Mouse (Mus musculus): Measurements from ENCODE around the gene Cox19. TPM values are rescaled to one million over a fixed set of nuclear protein-coding genes. Genes with fewer than 3 reads are reported as not detected.

Gene Cox19
- polyA plus RNA-seq, 1 experiment from 2014 or later: 72.6 TPM

DNA sequence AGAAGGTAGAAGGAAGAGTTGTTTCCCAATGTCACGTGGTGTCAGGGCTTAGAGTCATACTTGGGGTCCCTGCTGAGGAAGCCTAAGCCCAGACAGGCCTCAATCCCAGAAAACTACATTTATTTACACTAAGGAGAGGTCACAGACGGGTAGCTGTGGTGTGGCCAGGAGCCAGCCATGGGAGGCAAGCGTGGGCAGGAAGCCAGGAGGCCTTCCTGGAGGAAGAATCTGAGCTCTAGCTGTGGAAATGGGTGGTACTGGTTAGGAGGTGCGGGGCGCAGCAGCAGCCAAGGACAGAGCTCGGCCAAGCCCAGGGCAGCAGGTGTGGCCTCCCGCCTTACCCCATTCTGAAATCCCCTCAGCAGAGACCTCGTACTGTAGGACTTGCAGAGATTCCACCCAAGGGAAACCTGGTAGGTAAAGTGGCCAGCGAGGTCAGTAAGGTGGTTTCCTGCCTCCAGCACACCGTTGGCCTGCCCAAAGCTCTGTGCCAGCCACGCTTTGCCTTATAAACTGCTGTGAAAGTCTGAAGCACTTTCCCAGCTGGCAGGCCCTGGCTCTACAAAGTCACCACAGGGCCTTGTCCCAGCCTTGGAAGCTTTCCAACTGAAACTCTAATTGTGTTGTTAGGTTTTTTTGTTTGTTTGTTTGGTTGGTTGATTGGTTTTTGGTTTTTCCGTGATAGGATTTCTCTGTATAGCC lies 36.1 kb downstream of the Cox19 start:
- Histone ChIP-seq H3K4me1 (replicated peaks) (no peaks in the 10 kb centered on the region), H3K27me3 (replicated peaks) (peaks cover 17% of the 10 kb centered on the region), H3K27ac (ENCODE audit: poor library complexity, severe bottlenecking) (no peak overlapping the region), H3K36me3 (no peaks in the 10 kb centered on the region), H3K9ac (no peak overlapping the region), H3K4me2 (no peak overlapping the region), H3K9me3 (replicated peaks) (no peaks in the 10 kb centered on the region), H3K4me3 (no peak overlapping the region)
- 71% methylated on average over 12 of the region's 12 CpGs for WGBS
- ATAC-seq (ENCODE audit: insufficient number of reproducible peaks, low FRiP score): no peak

DNA sequence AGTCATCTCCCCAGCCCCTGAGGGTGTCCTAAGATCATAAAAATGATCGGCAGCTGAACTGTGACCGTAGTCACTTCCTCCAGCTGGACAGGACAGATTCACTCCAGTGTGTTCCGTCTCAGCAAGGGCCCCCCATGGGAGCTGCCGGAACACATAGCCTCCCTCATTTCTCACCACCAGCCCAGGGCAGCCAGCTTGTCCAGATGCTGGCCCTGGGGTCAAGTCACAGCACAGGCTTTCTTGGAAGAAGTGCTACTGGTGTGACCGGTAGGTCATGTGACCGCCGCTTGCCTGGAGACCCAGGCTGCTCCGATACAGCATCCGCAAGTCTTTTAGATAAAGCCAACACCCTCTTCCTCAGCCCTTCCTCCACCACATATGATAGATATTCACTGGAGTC lies 37.7 kb downstream of the Cox19 start:
- no peaks in the 10 kb centered on the region for H3K4me1 ChIP-seq (replicated peaks)
- H3K4me3 ChIP-seq: no peak overlapping the region
- H3K27me3 ChIP-seq (replicated peaks): peaks cover 11% of the 10 kb centered on the region
- H3K27ac ChIP-seq (ENCODE audit: poor library complexity, severe bottlenecking): no peak overlapping the region
- H3K9me3 ChIP-seq (replicated peaks): no peaks in the 10 kb centered on the region
- no peak overlapping the region for H3K4me2 ChIP-seq
- WGBS: 82% methylated on average over 9 of the region's 9 CpGs
- H3K9ac ChIP-seq: no peak overlapping the region
- no peak for ATAC-seq (ENCODE audit: insufficient number of reproducible peaks, low FRiP score)
- H3K36me3 ChIP-seq: no peaks in the 10 kb centered on the region

DNA sequence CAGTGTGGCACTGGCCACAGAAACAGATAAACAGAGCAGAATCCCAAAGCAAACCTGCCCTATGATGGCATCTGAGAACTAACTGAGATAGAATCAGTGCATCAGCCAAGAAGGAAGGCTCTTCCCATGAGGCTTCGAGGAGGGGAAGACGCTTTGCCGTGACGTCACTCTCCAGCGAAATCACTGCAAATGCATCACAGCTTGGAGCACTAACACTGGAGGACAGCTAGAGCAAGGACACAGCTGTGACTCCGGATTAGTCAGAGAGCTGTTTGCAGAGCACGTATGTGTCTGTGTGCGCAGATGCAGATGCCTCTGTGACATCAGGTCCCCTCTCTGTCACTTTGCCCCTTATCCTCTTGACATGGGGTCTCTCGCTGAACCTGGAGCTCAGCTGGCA lies 39.4 kb downstream of the Cox19 start:
- Histone ChIP-seq H3K4me2 (no peak overlapping the region), H3K27me3 (replicated peaks) (no peaks in the 10 kb centered on the region), H3K9me3 (replicated peaks) (no peaks in the 10 kb centered on the region), H3K36me3 (no peaks in the 10 kb centered on the region), H3K9ac (no peak overlapping the region), H3K4me3 (no peak overlapping the region), H3K4me1 (replicated peaks) (no peaks in the 10 kb centered on the region), H3K27ac (ENCODE audit: poor library complexity, severe bottlenecking) (no peak overlapping the region)
- WGBS: 83% methylated on average over 9 of the region's 9 CpGs
- ATAC-seq (ENCODE audit: insufficient number of reproducible peaks, low FRiP score): no peak

DNA sequence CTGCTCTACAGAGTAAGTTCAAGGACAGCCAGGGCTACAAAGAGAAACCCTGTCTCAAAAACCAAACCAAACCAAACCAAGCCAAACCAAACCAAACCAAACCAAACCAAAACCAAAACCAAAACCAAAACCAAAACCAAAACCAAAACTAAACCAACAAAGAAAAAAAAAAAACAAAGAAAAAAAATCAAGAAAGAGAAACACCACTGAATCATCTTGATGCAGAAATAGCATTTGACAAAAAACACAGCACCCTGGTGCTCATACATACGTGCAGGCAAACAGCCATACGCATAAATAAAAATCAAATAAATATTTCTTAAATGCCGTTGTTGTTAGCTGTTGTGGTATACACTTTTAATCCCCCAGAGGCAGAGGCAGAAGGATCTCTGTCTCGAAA lies 40.7 kb downstream of the Cox19 start:
- Histone ChIP-seq H3K9me3 (replicated peaks) (no peaks in the 10 kb centered on the region), H3K9ac (no peak overlapping the region), H3K4me1 (replicated peaks) (no peaks in the 10 kb centered on the region), H3K27ac (ENCODE audit: poor library complexity, severe bottlenecking) (no peak overlapping the region), H3K4me2 (no peak overlapping the region), H3K4me3 (no peak overlapping the region), H3K36me3 (no peaks in the 10 kb centered on the region), H3K27me3 (replicated peaks) (no peaks in the 10 kb centered on the region)
- no peak for ATAC-seq (ENCODE audit: insufficient number of reproducible peaks, low FRiP score)
- WGBS: 83% methylated on average over 4 of the region's 4 CpGs

DNA sequence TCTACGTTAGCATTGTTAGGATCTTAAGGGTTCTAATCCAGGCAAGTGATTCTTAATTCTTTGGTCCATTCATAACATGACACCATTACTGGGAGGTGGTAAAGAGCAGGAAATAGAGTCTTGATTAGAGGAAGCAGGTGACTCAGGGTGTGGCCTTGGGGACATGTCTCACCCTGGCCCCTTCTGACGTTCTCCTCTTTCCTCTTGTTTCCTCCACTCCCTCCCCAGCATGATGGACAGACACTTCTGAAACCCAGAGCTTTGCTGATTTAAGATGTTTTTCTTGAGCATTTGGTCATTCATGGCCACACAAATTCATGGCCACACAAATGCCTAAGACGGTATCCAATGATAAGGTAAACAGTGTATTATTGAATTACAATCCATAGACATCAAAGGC lies 41.3 kb downstream of the Cox19 start:
- no peak overlapping the region for H3K9ac ChIP-seq
- H3K9me3 ChIP-seq (replicated peaks): no peaks in the 10 kb centered on the region
- H3K27ac ChIP-seq (ENCODE audit: poor library complexity, severe bottlenecking): no peak overlapping the region
- H3K4me3 ChIP-seq: no peak overlapping the region
- ATAC-seq (ENCODE audit: insufficient number of reproducible peaks, low FRiP score): no peak
- H3K36me3 ChIP-seq: no peaks in the 10 kb centered on the region
- H3K4me2 ChIP-seq: no peak overlapping the region
- no peaks in the 10 kb centered on the region for H3K4me1 ChIP-seq (replicated peaks)
- 70% methylated on average over 3 of the region's 3 CpGs for WGBS
- 0 out of 2 replicates have a peak, but pooled peaks cover 1% of the 10 kb centered on the region for H3K27me3 ChIP-seq (replicated peaks)

DNA sequence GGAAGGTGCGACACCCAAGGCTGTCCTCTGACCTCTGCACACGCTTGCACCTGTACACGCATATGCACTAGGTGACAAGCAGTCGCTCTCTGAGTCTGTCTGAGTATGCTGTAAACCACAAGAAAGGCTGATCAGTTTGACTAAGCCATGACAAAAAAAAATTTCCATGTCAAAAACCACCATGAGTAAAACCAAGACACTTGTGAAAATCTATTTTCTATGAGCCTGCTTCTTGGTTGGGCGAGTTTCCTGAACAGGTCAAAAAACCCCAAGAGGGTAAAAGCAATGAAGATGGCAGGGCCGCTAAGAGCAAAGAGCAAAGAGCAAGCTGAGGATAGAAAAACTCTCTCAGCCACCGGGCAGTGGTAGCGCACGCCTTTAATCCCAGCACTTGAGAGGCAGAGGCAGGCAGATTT lies 47.6 kb downstream of the Cox19 start:
- 81% methylated on average over 9 of the region's 9 CpGs for WGBS
- Histone ChIP-seq H3K4me1 (replicated peaks) (0 out of 2 replicates have a peak, but pooled peaks cover 3% of the 10 kb centered on the region), H3K9me3 (replicated peaks) (no peaks in the 10 kb centered on the region), H3K27me3 (replicated peaks) (peaks cover 14% of the 10 kb centered on the region), H3K4me3 (no peak overlapping the region), H3K9ac (no peak overlapping the region), H3K4me2 (no peak overlapping the region), H3K36me3 (no peaks in the 10 kb centered on the region), H3K27ac (ENCODE audit: poor library complexity, severe bottlenecking) (no peak overlapping the region)
- no peak for ATAC-seq (ENCODE audit: insufficient number of reproducible peaks, low FRiP score)

DNA sequence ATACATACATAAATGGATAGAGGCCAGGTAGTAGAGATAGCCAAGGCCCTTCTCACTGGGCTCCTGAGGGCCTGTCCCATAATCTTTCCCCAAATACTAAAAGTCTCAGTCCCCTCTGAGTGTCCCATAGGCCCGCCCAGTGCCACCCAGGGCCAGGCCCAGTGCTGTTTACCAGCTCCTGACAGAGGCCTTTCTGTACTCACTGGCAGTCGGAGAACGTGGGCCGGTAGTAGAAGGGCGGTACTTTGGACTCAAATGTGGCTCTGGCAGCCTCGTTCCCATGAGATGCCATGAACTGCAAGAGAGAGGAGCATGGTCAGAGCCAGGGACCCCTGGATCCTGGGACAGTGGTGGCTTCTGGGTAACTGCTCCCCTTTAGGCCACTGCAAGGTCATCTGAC lies 49.1 kb downstream of the Cox19 start:
- no peak overlapping the region for H3K4me3 ChIP-seq
- peaks cover 21% of the 10 kb centered on the region for H3K27me3 ChIP-seq (replicated peaks)
- H3K9me3 ChIP-seq (replicated peaks): no peaks in the 10 kb centered on the region
- 73% methylated on average over 6 of the region's 6 CpGs for WGBS
- H3K4me2 ChIP-seq: no peak overlapping the region
- 0 out of 2 replicates have a peak, but pooled peaks cover 3% of the 10 kb centered on the region for H3K4me1 ChIP-seq (replicated peaks)
- H3K27ac ChIP-seq (ENCODE audit: poor library complexity, severe bottlenecking): no peak overlapping the region
- no peak for ATAC-seq (ENCODE audit: insufficient number of reproducible peaks, low FRiP score)
- no peaks in the 10 kb centered on the region for H3K36me3 ChIP-seq
- no peak overlapping the region for H3K9ac ChIP-seq

DNA sequence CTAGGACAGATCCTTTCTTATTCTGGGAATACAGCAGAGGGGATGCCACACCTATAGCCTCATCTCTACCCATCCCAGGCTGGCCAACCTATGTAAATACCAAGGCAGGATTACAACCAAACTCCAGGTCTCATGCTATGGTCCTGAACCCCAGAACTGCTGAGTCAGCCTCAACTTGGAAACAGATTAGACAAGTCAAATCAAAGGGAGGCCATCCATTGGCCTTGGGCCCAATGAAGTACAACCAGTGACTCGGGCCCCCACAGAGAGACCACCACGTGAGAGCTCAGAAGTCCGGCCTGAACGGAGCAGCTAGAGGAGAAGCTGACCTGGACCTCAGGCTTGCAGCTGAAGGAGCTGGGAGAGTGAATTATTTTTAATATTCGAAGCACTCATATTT lies 53.5 kb downstream of the Cox19 start:
- Histone ChIP-seq H3K4me2 (no peak overlapping the region), H3K36me3 (no peaks in the 10 kb centered on the region), H3K9ac (no peak overlapping the region), H3K4me3 (no peak overlapping the region), H3K4me1 (replicated peaks) (0 out of 2 replicates have a peak, but pooled peaks cover 3% of the 10 kb centered on the region), H3K27me3 (replicated peaks) (peaks cover 17% of the 10 kb centered on the region), H3K27ac (ENCODE audit: poor library complexity, severe bottlenecking) (no peak overlapping the region), H3K9me3 (replicated peaks) (no peaks in the 10 kb centered on the region)
- 87% methylated on average over 5 of the region's 5 CpGs for WGBS
- no peak for ATAC-seq (ENCODE audit: insufficient number of reproducible peaks, low FRiP score)

DNA sequence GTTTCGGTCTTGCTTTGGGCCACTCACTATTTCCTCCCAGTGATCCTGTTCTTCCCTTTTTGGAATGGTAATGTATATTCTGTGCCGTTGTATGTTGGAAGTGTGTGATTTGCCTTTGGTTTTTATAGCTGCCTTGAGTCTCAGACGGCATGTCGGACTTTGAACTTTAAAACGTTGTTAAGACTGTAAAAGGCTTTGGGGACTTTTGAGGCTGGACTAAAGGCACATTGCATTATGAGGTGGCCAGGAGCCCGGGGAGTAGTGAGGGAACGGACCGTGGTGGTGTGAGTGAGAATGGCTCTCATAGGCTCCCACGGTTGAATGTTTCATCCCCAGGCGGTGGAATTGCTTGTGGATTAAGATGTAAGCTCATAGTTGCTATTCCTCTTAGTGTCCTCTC lies 54.1 kb downstream of the Cox19 start:
- Histone ChIP-seq H3K27ac (ENCODE audit: poor library complexity, severe bottlenecking) (no peak overlapping the region), H3K9ac (no peak overlapping the region), H3K4me3 (no peak overlapping the region), H3K36me3 (no peaks in the 10 kb centered on the region), H3K9me3 (replicated peaks) (no peaks in the 10 kb centered on the region), H3K27me3 (replicated peaks) (peaks cover 17% of the 10 kb centered on the region), H3K4me2 (no peak overlapping the region), H3K4me1 (replicated peaks) (0 out of 2 replicates have a peak, but pooled peaks cover 3% of the 10 kb centered on the region)
- no peak for ATAC-seq (ENCODE audit: insufficient number of reproducible peaks, low FRiP score)
- 84% methylated on average over 10 of the region's 10 CpGs for WGBS

DNA sequence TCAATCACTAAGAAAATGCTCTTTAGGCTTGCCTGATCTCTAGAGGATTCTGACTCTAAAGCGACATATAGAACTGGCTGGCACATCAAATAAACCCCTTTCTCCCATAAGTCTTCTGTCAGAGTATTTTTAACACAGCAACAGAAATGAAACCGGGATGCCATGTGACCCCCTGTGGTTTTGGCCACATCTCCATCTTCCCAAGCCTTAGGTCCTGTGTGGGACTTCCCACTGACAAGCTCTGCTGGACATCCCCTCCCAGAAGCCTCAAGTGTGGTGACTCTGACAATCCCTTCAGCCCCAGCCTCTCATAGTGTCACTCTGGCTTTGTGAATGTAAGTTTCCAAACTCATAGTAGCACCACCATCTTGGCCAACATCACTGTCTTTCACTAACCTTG lies 57.1 kb downstream of the Cox19 start:
- H3K4me2 ChIP-seq: no peak overlapping the region
- H3K27me3 ChIP-seq (replicated peaks): peaks cover 10% of the 10 kb centered on the region; the same call in 1 of the 2 replicates
- H3K4me3 ChIP-seq: no peak overlapping the region
- H3K9me3 ChIP-seq (replicated peaks): no peaks in the 10 kb centered on the region
- ATAC-seq (ENCODE audit: insufficient number of reproducible peaks, low FRiP score): no peak
- no peak overlapping the region for H3K27ac ChIP-seq (ENCODE audit: poor library complexity, severe bottlenecking)
- no peak overlapping the region for H3K9ac ChIP-seq
- WGBS: 67% methylated on average over 2 of the region's 2 CpGs
- no peaks in the 10 kb centered on the region for H3K36me3 ChIP-seq
- H3K4me1 ChIP-seq (replicated peaks): no peaks in the 10 kb centered on the region

DNA sequence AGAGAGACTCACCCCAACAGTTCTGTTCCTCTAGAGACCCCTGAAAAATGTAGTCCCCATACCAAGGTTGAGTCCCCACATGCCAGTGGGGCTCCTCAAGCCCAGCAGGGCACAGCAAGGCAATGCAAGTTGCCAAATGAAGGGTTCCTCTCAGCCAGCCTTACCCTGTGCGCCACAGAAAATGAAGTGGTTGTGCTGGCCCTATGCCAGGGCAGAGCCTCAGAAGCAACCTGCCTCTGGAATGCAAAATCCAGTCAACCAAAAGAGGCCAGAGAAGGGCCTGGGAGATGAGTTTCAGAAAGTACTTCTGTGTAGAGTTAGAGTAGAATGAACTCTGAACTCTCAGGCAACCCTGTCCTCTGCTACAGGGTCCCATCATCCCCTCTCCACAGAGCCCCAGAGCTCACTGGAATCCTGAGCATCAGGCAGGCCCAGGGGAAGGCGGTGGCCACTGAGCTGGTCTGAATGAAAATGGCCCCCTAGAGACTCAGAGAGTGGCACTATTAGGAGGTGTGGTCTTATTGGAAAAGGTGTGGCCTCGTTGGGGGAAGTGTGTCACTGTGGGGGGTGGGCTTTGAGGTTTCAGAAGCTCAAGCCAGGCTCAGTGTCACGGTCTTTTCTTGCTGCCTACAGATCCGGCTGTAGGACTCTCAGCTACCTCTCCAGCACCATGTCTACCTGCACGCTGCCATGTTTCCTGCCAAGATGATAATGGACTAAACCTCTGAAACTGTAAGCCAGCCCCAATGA lies 59.2 kb downstream of the Cox19 start:
- Histone ChIP-seq H3K9ac (no peak overlapping the region), H3K27me3 (replicated peaks) (no peaks in the 10 kb centered on the region), H3K4me1 (replicated peaks) (peaks cover 2% of the 10 kb centered on the region; the same call in 1 of the 2 replicates), H3K4me3 (no peak overlapping the region), H3K4me2 (no peak overlapping the region), H3K27ac (ENCODE audit: poor library complexity, severe bottlenecking) (no peak overlapping the region), H3K9me3 (replicated peaks) (no peaks in the 10 kb centered on the region), H3K36me3 (no peaks in the 10 kb centered on the region)
- 65% methylated on average over 6 of the region's 6 CpGs for WGBS
- ATAC-seq (ENCODE audit: insufficient number of reproducible peaks, low FRiP score): no peak

Measured in heart, embryonic 12.5 days (tissue).